Mouse (Mus musculus) brain, embryonic 18.5 days (tissue): ENCODE measurements around the gene Insm1.

ENCODE experiments used
- DNase-seq: peaks from one replicate; pipeline ENCODE4 v3.0.0-alpha.2; 2012; ENCODE audit warnings: low read depth, low spot score

Insm1 gene

GRCm38 (mm10) chr2:146262966-146263365 lies 41.2 kb downstream of the Insm1 start:
- no peak for DNase-seq

GRCm38 (mm10) chr2:146265045-146265444 lies 43.3 kb downstream of the Insm1 start:
- DNase-seq: no peak

- no peak for DNase-seq
These were observed 44.8 kb downstream of the Insm1 start for GRCm38 (mm10) chr2:146266539-146266938.
